Mouse (Mus musculus): ENCODE data around the gene Isca1.
"Not testable (repeated sequence)": the region's sequence is repeated elsewhere in the genome, so short reads cannot be mapped to it uniquely, and the experiment has no call there.

Gene Isca1

DNA sequence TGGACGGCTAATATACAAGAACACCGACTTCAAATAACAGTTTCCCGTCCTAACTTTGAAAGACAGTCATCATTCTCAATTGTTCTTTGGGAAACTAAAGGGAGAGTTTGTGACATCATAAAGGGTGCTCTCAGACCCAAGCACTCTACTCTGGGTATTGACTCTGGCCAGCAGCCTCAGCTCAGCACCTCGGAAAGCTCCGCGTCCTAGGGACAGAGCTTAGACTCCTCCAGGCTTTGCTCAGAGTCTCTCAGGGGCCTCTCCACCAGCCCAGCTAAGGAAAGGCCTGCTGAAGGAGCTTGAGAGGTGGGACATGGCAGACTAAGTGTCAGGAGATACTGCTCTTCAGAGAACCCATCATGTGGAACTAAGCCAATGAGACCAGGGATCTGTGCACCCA is 23.4 kb downstream of the Isca1 start:
- DNase-seq: no peak

- DNase-seq: no peak
These were observed 24.1 kb downstream of the Isca1 start for GRCm38 (mm10) chr13:59745462-59745861.

DNA sequence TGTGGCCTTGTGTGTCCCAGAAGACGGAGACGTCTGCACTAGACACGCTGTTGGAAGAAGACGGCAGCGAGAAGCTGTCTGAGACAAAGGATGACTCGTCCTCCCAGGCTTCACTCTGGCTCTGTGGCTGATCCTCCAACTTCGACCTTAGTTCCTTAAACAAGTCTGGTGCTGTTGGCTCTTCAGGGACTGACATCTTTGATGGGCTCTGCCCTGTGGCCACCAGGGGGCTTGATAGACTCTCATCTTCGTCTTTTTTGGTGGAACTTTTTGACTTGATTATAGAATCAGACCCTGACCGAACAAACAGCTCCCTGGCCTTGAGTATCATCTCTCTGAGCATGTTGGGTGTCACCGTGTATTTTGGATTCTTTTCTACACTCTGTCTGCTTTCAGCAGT is 27.9 kb downstream of the Isca1 start:
- DNase-seq: no peak

- peak; percentile 96 for DNase-seq
These were observed 28.5 kb downstream of the Isca1 start for GRCm38 (mm10) chr13:59741096-59741495.

- DNase-seq: no peak
These were observed 30.2 kb downstream of the Isca1 start for GRCm38 (mm10) chr13:59739397-59739796.

GRCm38 (mm10) chr13:59738455-59738854 is 31.2 kb downstream of the Isca1 start:
- no peak for DNase-seq

GRCm38 (mm10) chr13:59735190-59735589 is 34.4 kb downstream of the Isca1 start:
- no peak for DNase-seq

GRCm38 (mm10) chr13:59734347-59734746 is 35.3 kb downstream of the Isca1 start:
- DNase-seq: peak; percentile 91

GRCm38 (mm10) chr13:59733936-59734335 is 35.7 kb downstream of the Isca1 start:
- no peak for DNase-seq

DNA sequence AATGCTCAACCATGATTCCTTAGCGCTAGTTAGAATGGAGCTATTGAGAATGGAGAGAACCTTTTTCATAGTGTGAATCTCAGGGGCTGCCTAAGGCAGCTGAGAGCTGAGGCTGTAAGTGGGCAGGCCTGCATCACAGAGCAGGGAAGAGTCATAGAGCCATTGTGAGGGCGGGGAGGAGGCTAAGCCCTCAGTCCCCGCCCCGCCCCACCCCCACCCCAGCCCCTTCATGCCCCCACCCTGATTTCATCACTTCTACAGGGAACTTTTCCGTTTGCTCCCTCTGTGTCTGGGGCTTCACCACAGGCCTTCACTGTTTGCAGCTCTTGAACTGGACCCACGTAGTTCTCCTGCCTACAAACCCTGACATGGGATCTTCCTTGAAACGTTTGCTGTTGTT is 38.0 kb downstream of the Isca1 start, which contains the start of gene Spata31d1d:
Gene Spata31d1d, minus strand, starts transcription at position 101 of the 400 bp plus-strand sequence.
- DNase-seq: no peak

DNA sequence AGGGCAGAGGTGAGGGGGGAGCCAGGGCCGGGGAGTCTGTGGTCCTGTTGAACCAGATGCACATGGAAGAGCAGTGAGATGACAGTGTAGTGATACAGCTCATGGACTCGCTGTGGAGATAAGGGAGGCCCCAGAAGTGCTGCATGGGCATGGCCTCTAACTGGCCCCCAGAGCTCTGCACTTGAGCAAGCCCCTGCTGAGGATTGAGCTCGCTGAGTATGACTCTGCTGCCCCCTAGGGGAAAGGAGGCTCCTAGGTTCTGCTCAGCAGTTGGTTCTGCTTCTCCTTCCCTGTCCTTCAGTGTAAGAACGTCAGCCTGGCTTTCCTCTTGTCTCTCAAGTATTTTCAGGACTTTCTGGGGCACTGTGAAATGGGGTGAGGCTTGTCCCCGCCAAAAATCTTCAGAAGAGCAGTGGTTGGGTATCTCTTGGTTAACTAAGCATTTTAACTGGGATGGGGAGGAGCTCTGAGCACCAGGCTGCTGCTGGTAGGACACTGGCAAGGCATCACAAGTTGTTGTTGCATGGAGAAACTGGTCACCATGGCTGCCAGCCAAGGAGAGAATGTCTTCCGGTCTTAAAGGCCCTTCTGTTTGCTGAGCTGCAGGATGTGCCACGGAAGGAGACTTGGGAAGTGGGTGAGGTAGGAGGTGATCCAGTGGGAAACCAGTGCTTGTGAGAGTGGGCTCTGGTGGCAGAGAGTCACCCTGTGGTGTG is 41.1 kb downstream of the Isca1 start:
- peak; percentile 96 for DNase-seq

DNA sequence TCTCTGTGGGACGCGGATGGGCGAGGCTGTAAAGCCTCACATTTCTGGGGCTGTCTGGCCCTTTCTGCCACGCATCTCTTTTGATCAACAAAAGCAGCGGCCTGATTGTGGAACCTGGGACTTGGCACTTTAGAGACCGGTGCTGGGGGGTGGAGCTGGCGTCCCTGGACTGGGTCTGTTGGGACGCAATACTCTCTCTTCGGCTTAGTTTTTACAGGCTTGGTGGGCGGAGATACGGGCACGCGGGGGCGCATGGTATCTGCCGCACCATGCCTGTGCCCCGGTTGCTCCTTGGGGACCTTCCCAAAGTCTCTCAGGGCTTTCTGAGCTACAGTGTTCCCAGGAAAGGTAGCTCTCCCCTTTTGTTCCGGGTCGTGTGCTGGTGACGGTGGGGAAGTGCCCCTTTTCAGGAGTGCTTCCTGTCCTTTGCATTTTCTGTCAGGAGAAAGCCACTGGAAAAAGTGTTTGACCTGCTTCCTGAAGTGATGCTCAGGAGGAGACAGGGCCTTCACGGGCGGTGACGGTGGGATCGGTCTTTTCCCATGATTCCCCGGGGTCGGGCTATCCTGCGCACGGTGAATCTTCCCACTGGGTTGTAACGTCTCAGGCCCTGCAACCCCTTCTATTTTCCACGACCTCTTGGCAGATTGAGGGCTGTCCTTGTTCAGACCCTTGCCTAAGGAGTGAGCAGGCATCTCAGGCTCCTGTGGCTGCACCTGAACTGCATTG is 43.3 kb downstream of the Isca1 start:
- no peak for DNase-seq

DNA sequence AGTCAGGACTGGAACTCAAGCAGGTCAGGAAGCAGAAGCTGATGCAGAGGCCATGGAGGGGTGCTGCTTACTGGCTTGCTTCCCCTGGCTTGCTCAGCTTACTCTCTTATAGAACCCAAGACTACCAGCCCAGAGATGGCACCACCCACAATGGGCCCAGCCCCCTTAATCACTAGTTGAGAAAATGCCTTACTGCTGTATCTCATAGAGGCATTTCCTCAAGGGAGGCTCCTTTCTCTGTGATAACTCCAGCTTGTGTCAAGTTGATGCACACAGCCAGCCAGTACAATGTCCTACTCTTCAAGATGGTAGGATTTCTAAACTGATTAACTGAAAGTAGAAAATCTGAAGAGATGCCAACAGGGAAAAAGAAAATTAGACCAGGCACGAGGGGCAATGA is 47.5 kb downstream of the Isca1 start:
- not testable (repeated sequence) for DNase-seq

- DNase-seq: no peak
These were observed 50.1 kb downstream of the Isca1 start for GRCm38 (mm10) chr13:59719475-59719874.

DNA sequence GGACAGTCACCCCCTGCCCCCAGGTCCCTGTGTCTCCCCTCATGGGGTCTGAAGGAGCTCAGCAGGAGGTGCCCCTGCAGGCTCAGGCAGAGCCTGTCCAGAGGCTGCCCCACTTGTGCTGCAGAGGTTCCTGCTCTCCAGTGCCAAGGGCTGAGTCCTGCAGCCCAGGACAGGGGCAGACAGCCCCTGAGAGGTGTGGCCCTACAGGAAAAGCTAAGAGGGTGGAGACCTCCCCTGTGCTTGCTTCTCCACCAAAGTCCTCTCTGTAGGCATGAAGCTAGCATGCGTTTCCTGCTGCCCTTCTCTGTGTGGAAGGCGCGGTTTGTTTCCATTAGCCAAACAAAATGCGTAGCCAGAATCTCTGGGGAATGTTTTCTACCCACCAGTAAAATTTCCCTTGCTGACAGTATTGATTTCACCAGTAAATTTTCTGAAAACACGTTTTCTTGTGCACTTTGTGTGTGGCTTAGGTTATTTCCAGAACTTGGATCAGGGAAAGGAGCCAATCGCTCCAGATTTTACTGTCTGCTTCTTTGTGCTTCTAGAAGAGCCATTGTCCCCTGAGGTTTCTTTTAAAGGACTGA is 50.7 kb downstream of the Isca1 start:
- DNase-seq: peak; percentile 97

- no peak for DNase-seq
These were observed 55.9 kb downstream of the Isca1 start for GRCm38 (mm10) chr13:59713710-59714109.

GRCm38 (mm10) chr13:59711984-59712383 is 57.6 kb downstream of the Isca1 start, which contains the start of gene Spata31d1b:
Gene Spata31d1b (plus strand): TSS chr13:59712284.
- DNase-seq: not testable (repeated sequence)

DNA sequence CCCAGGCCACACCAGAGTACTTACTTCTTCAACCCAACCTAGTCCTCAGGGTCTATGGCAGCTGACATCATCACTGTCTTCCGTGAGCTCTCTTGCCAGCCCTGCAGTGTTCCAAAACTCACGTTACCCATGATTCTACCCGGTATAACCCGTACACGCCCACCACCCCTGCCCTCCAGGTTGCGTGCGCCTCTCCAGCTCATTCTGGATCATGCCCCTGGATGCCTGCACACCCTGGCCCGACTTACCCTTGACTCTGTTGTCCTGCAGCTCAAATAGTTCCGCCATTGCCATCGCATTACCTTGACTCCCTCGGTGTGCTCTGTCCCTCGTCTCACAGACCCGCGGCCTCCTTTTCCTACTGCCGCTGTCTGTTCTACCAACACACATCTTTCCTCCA is 59.4 kb downstream of the Isca1 start, which contains the start of gene Spata31d1a:
Gene Spata31d1a, minus strand, starts transcription at position 101 of the 400 bp plus-strand sequence.
- DNase-seq: no peak
